Mouse (Mus musculus) adipocyte (in vitro differentiated cells): ENCODE results near the gene Ephb2.

ENCODE experiments used
- DNase-seq: peaks from one replicate; pipeline ENCODE4 v3.0.0-alpha.2; 2016; ENCODE audit warnings: low spot score

Ephb2 gene

GRCm38 (mm10) chr4:136761713-136762380 is 73.9 kb downstream of the Ephb2 start:
- DNase-seq = peak; percentile 18

- no peak for DNase-seq
Measured at GRCm38 (mm10) chr4:136760882-136761281, 74.9 kb downstream of the Ephb2 start.

- DNase-seq = no peak
Measured at GRCm38 (mm10) chr4:136757096-136757495, 78.7 kb downstream of the Ephb2 start.

GRCm38 (mm10) chr4:136756486-136756885 is 79.3 kb downstream of the Ephb2 start:
- no peak for DNase-seq

DNA sequence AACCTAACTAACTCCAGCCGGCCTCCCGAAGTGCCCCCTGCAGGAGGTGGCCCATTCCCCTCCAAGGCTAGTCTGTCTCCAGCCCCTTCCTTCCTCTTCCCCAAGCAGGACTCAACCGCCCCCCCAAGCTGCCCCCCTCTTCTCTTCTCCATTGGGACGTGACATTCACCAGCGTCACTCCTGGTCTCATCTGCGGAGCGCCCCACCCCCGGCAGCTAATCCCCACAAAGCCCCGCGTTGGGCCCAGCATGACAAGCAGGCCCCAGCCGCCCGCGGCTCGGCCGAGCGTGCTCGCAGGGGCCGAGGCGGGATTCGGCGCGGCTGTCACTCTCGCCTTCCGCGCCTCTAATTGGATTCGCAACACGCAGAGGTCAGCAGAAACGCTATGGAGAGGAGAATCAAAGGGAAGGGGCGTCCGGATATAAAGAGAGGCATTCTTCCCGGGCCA is 80.4 kb downstream of the Ephb2 start:
- DNase-seq = no peak

- no peak for DNase-seq
Measured at GRCm38 (mm10) chr4:136754256-136754655, 81.5 kb downstream of the Ephb2 start.

- DNase-seq = no peak
Measured at GRCm38 (mm10) chr4:136751355-136752020, 84.3 kb downstream of the Ephb2 start.

DNA sequence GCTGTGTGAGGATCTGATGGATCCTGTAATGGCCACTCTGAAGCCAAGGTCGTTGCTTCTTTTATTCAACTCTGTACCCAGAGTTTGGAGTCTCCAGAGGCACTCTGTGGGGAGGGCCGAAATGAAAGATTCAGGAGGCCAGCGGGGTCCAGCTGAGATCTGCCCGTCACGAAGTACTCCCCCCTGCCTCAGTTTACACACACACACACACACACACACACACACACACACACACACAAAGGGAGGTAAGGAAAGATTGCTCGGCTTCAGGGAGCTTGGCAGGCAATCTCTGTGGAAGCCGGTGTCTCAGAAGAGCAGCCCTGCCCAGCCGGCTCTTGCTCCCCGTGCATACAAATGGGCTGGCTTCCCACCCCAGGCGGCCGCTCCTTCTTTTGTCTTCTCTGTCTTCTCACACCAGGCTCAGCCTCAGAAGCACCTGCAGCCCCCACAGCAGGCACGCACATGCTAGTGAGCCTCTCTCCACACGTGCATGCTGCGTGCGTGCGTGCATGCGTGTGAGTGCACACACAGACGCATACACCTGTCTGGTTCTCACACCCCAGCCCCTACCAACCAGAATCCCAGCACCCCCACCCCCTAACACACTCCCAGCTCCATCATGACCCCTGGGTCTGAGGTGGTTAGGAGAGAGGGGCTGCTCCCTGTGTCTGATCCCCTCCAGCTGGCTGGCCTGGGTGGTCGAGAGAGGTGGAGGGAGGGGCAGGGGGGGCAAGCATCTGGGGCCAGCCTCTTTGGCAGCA is 85.0 kb downstream of the Ephb2 start:
- DNase-seq = no peak

DNA sequence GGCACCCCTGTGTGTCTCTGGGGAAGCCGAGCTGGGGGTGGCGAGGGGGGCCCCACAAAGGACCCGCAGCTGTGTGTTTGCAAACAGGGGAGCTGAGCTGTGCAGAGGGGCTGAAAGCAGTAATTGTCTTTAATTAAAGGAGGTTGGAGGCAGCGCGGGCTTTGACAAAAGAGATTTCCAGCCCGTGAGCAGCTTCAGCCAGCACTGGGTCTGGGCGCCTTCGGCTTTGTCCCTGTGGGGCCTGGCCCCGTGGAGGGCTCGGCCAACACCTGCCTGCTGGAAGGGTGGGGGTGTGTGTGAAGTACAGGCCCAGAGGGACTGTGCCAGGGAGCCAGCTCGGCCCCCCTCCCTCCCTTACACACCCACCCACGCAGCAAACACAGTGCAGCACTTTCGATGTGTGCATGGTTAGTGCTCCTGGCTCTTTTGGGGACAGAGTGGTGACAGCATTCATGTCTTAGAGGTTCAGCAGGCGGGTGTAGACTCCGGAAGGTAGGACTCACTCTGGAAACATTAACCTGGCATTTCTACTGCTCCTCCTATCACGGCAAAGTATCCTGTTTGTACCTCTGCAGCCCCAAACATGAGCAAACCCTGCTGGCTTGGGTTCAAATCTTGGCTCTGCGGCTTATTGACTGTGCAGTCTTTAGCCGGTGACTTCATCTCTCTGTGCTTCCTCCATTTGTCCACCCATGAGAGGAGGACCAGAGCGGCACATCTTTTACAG is 85.8 kb downstream of the Ephb2 start:
- DNase-seq = no peak

DNA sequence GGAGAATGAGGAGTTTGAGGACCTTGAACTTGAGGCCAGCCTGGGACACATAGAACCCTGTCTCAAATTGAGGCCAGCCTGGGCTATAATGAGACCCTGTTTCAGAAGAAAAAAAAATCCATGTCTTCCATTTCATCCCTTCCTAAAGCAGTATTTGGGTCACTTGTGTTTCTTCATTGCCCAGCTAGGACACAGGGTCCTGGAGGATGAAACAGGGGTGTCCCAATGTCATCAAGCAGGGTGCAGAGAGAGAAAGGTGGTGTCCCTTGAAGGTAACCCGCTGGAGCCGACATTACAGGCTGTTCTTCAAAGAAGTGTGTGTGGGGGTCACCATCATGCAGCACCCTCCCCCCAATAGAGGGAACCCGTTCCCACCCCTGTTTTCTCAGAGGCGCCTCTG is 86.4 kb downstream of the Ephb2 start:
- no peak for DNase-seq

DNA sequence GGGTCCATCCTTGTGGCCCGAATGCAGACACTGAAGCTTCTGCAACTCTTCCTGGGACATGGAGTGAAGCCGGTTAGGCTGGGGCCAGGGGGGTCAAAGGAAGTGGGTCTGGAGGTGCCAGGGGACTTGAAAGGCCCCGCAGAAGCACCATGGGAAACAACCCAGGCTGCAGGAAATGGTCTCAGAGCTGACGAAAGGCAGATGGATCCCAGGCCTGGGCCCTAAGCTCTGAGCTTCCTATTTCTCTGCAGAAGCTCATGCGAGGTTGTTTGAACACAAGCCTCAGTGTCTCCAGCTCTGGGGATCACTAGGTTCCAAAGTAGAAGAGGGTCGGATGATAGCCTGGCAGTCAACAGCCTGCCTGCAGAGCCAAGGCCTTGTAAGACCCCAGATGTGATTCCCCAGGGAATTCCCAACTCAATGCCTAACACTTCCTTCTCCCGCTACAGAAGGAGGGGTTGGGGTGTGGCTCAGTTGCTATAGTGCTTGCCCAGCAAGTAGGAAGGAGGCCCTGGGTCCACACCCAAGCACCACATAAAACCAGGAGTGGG is 86.9 kb downstream of the Ephb2 start:
- no peak for DNase-seq

GRCm38 (mm10) chr4:136746516-136746915 is 89.3 kb downstream of the Ephb2 start:
- DNase-seq = no peak

GRCm38 (mm10) chr4:136742677-136743076 is 93.1 kb downstream of the Ephb2 start:
- peak; percentile 58 for DNase-seq

GRCm38 (mm10) chr4:136741840-136742239 is 93.9 kb downstream of the Ephb2 start:
- peak; percentile 5 for DNase-seq

DNA sequence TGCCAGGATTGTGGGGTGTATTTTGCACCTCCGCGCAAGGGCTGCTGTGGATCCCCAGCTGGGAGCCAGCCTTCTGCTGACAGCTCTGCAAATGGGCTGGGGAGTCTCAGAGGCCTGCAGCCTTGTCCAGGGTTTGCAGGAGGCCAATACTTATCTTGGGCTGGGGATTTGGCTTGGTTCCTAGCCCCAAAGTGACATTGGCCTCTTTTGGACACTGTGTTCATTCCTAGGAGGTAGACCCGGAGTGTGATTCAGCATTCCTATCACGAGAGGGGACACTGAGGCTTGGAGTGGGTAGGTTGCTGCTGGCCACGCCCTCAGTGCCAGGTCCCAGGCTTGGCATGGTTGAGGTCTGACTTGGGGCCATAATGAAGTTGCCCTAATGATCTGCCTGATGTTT is 94.8 kb downstream of the Ephb2 start:
- peak; percentile 9 for DNase-seq

DNA sequence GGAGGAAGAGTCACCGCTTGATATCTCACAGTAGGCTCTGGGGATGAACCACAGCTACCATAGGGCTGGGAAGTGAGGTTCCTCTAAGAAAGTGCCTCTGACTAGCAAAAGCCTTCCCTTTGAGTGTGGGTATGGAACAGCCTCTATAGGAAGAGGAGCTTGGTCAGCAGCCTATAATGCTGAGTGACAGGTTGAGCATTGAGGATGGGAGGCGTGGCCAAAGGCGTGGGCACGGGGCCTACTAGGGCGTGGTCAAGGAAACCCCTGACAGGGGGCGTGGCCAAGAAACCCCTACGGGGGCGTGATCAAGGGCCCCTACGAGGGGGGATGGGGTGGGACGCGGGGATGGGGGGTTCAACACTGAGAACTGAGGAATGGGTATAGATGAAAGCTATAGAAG is 96.6 kb downstream of the Ephb2 start:
- no peak for DNase-seq

GRCm38 (mm10) chr4:136738291-136738690 is 97.5 kb downstream of the Ephb2 start:
- DNase-seq = no peak

- DNase-seq = peak; percentile 76
Measured at GRCm38 (mm10) chr4:136735856-136736255, 99.9 kb downstream of the Ephb2 start.

- no peak for DNase-seq
Measured at GRCm38 (mm10) chr4:136734210-136734803, 101.5 kb downstream of the Ephb2 start.

DNA sequence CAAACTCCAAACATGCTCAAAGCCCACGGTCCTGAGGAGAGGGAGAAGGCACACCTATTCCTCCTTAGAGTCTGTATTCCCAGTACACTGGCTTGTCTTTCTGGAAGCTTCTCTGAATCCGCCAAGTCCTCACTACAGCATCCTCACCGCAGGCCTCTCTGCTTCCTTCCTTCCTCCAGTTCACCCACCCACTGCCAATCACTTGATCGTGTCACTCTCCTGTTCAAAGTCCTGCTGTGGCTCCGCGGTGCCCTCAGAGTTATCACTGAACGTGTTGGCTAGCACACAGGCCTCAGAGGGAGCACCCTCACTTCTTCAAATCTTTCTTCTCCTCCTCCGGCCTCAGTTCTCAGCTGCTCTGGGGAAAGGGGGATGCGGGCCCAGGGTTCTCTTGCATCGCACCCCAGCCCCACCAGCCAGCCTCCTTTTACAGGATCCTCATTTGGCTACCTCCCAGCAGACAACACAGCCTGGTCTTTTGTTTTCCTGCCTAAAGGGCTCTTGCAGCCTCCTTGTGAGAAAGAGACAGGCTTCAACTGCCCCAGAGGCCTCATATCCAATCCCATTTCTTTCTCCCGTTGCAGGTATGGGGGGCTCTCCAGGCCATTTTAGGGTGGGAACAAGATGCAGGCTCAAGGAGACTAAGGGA is 102.4 kb downstream of the Ephb2 start:
- no peak for DNase-seq

GRCm38 (mm10) chr4:136732536-136733121 is 103.2 kb downstream of the Ephb2 start:
- DNase-seq = no peak
